Mouse (Mus musculus): ENCODE results near the gene Khdrbs1.

DNA sequence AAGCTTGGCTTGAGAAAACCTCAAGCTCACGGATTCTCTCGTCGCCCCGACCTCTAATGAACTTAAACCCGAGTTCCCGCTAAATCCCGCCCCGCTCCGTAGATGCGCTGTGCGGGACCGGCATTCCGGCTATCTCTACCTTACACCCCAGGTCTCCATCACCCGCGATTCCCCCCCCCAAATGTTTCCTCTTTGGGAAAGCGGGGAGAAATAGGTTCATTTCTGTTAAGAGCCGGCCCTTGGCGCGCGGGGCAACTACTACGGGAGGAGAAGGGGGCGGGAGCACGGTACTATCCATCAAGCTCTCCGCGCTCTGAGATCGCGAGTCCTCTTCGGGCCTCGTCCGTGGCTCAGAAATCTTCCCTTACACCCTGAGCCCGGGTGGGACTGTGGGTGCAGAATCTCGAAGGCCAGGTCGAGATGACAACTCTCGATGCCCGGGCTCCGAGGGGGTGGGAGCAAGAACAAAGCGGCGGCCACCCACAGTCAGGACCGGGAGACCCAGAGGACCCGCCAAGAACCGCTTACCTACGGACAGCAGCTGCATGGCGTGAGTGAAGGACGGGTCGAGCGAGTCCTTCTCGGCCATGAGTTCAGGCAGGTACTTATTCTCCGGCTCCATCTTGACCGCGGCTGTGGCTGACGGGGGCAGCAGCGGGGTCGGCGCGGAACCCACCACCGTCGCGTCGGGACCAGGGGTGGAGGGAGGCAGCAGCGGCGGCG lies 691 bp downstream of the Khdrbs1 start:
- TF ChIP-seq GATA1 (IDR thresholded peaks at IDR 0.05; ENCODE audit: low read length) = no peak
- no peak for TF ChIP-seq TAL1 (IDR thresholded peaks at IDR 0.05; ENCODE audit: low read length)

All from erythroblast, embryonic 14.5 days (primary cell).